Mouse (Mus musculus) MEL (cell line): ENCODE results near the gene Elovl5. TPM values are rescaled to one million over a fixed set of nuclear protein-coding genes. Genes with fewer than 3 reads are reported as not detected.
A peak's percentile ranks its signal among the peaks of the same experiment; 100 is the strongest.

Experiments
- DNase-seq: peaks from one replicate; pipeline ENCODE4 v3.0.0; 2011; ENCODE audit warnings: low read depth, low spot score
- H3K27ac ChIP-seq: 2 replicates; pipeline ENCODE4 v1.5.1; 2012; ENCODE audit warnings: low read depth, mild to moderate bottlenecking, control low read depth, low read length, moderate library complexity; ENCODE audit not compliant: control insufficient read depth
- H3K27me3 ChIP-seq, 2 experiments: fragments of 150-350 bp in 1 of 2; sonication (generic) in 1 of 2; 2 replicates each; pipeline ENCODE4 v1.6.1; 2012; ENCODE audit warnings: low read length in 2 of 2, mild to moderate bottlenecking in 2 of 2, improper control_type of control experiment in 1 of 2, moderate library complexity in 1 of 2; ENCODE audit not compliant: insufficient read depth in 2 of 2, control insufficient read depth in 1 of 2
- H3K36me3 ChIP-seq, 2 experiments: 2 replicates each; pipeline ENCODE4 v1.6.1; 2012 to 2014; ENCODE audit warnings: low read length in 2 of 2, improper control_type of control experiment in 1 of 2, inconsistent platforms in 1 of 2, mild to moderate bottlenecking in 1 of 2; ENCODE audit not compliant: insufficient read depth in 2 of 2, control insufficient read depth in 1 of 2
- H3K4me1 ChIP-seq, 2 experiments: fragments of 150-350 bp in 1 of 2; sonication (generic) in 1 of 2; 2 replicates each; pipeline ENCODE4 v1.6.1; 2012; ENCODE audit warnings: low read length in 2 of 2, improper control_type of control experiment in 1 of 2, mild to moderate bottlenecking in 1 of 2; ENCODE audit not compliant: insufficient read depth in 2 of 2, control insufficient read depth in 1 of 2
- H3K4me3 ChIP-seq, 2 experiments: fragments of 150-350 bp in 1 of 2; sonication (generic) in 1 of 2; 2 replicates each; pipeline ENCODE4 v1.5.1; 2012; ENCODE audit warnings: low read depth in 2 of 2, low read length in 2 of 2, mild to moderate bottlenecking in 2 of 2, moderate library complexity in 2 of 2, control low read depth in 1 of 2, improper control_type of control experiment in 1 of 2; ENCODE audit not compliant: control insufficient read depth in 1 of 2, insufficient read depth in 1 of 2
- H3K79me2 ChIP-seq: 2 replicates; pipeline ENCODE4 v1.6.1; 2012; ENCODE audit warnings: mild to moderate bottlenecking, low read length, moderate library complexity; ENCODE audit not compliant: control insufficient read depth, poor library complexity, insufficient read depth
- H3K9ac ChIP-seq: 2 replicates; pipeline ENCODE4 v1.6.1; 2012; ENCODE audit warnings: low read depth, mild to moderate bottlenecking, control low read depth, low read length, moderate library complexity; ENCODE audit not compliant: control insufficient read depth, poor library complexity, severe bottlenecking
- H3K9me3 ChIP-seq: fragments of 150-350 bp; sonication (generic); replicated peaks from 2 replicates; pipeline ENCODE4 v1.6.1; 2012; ENCODE audit warnings: mild to moderate bottlenecking, low read length, improper control_type of control experiment, moderate library complexity; ENCODE audit not compliant: insufficient read depth
- BHLHE40 ChIP-seq: IDR thresholded peaks from 2 replicates; pipeline ENCODE4 v1.6.1; 2012; ENCODE audit warnings: low read depth, mild to moderate bottlenecking, inconsistent platforms, low read length, improper control_type of control experiment, borderline replicate concordance
- CHD1 ChIP-seq: IDR thresholded peaks from 2 replicates; pipeline ENCODE4 v1.6.1; 2012; ENCODE audit warnings: low read depth, mild to moderate bottlenecking, inconsistent platforms, low read length, improper control_type of control experiment
- CTCF ChIP-seq, 3 experiments: IDR thresholded peaks in 2 of 3; conservative IDR thresholded peaks in 1 of 3; 2 replicates each; pipeline ENCODE4 v1.5.1; 2011 to 2012; ENCODE audit warnings: low read length in 3 of 3, low read depth in 2 of 3, mild to moderate bottlenecking in 2 of 3, improper control_type of control experiment in 1 of 3, inconsistent platforms in 1 of 3, mixed read lengths in 1 of 3, moderate library complexity in 1 of 3; ENCODE audit not compliant: control insufficient read depth in 1 of 3, insufficient read depth in 1 of 3, poor library complexity in 1 of 3, severe bottlenecking in 1 of 3
- E2F4 ChIP-seq: IDR thresholded peaks from 2 replicates; pipeline ENCODE4 v1.6.1; 2011; ENCODE audit warnings: low read depth, low read length, improper control_type of control experiment, borderline replicate concordance
- EP300 ChIP-seq, 2 experiments: IDR thresholded peaks; 2 replicates each; pipeline ENCODE4 v1.6.1; 2011; ENCODE audit warnings: improper control_type of control experiment in 2 of 2, low read length in 2 of 2, low read depth in 1 of 2, mild to moderate bottlenecking in 1 of 2
- HCFC1 ChIP-seq: IDR thresholded peaks from 2 replicates; pipeline ENCODE4 v1.6.1; 2012; ENCODE audit warnings: low read depth, mild to moderate bottlenecking, inconsistent platforms, low read length, improper control_type of control experiment, moderate library complexity
- NRF1 ChIP-seq: IDR thresholded peaks from 2 replicates; pipeline ENCODE4 v1.6.1; 2014; ENCODE audit warnings: low read depth, mild to moderate bottlenecking, inconsistent platforms, low read length, improper control_type of control experiment, moderate library complexity; ENCODE audit not compliant: poor library complexity, insufficient read depth, severe bottlenecking
- RCOR1 ChIP-seq: IDR thresholded peaks from 2 replicates; pipeline ENCODE4 v1.6.1; 2012; ENCODE audit warnings: low read depth, mild to moderate bottlenecking, inconsistent platforms, low read length, improper control_type of control experiment
- SIN3A ChIP-seq: IDR thresholded peaks from 2 replicates; pipeline ENCODE4 v1.6.1; 2012; ENCODE audit warnings: low read length, improper control_type of control experiment, inconsistent platforms
- SMC3 ChIP-seq: IDR thresholded peaks from 2 replicates; pipeline ENCODE4 v1.6.1; 2011; ENCODE audit warnings: low read depth, low read length, improper control_type of control experiment
- TCF12 ChIP-seq: IDR thresholded peaks from 2 replicates; pipeline ENCODE4 v1.6.1; 2014; ENCODE audit warnings: low read depth, mild to moderate bottlenecking, inconsistent platforms, low read length, improper control_type of control experiment, moderate library complexity
- ZNF384 ChIP-seq: IDR thresholded peaks from 2 replicates; pipeline ENCODE4 v1.6.1; 2012; ENCODE audit warnings: low read depth, mild to moderate bottlenecking, inconsistent platforms, low read length, improper control_type of control experiment
- polyA plus RNA-seq, 2 experiments: library from polyadenylated mRNA; stranded (reverse) in 1 of 2; unstranded in 1 of 2; fragments of >175 nt in 1 of 2; fragments of >200 nt in 1 of 2; gene quantifications; 2 replicates each; pipeline versions ENCODE4 v1.2.1 to v1.2.4; 2012; ENCODE audit warnings: low replicate concordance in 2 of 2, low read depth in 1 of 2; ENCODE audit not compliant: insufficient read length in 2 of 2, insufficient read depth in 1 of 2, missing spikeins in 1 of 2
- total RNA-seq: library from RNA; depleted of rRNA; stranded (reverse); fragments of 300-350 nt; gene quantifications from 2 replicates; pipeline ENCODE4 v1.2.3, GENCODE M21; 2012

Elovl5 gene
- total and polyA plus RNA-seq, 3 experiments = 52.3 to 73.0 (median 58.3) TPM

DNA sequence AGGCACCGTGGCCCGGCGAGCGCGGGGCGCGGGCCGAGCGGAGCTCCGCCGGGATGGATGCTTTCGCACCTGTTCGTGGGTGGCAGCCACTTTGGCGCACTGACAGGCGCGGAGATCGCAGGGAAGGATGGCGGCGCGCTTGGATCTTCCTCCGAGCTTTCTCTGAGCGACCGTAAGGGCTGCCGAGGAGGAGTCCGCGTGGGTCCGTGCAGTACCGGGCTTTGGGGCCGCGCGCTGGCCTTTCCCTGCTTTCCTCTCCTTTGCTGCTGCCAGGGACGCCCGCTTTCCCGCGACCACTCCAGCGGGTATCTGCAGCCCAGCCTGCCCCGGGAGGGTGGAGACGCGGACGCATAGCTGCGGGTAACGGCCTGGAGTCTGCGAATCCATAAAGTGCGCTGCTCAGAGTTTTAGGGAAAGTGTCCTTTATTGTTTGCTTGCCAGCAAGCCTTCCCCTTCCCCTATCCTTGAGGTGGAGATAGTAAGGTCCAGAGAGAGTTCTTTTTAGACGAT is 513 bp downstream of the Elovl5 start:
- TF ChIP-seq RCOR1 = 0 out of 2 replicates have a peak, but pooled peaks have one; percentile 5
- TF ChIP-seq HCFC1 = no peak
- TF ChIP-seq SMC3 = no peak
- no peak for TF ChIP-seq CTCF (IDR thresholded peaks at IDR 0.05 in 2 of 3, conservative IDR thresholded peaks at IDR 0.05 in 1 of 3; ENCODE audit: control insufficient read depth in 1 of 3, insufficient read depth in 1 of 3, low read depth in 2 of 3, low read length in 3 of 3, poor library complexity in 1 of 3, severe bottlenecking in 1 of 3)
- TF ChIP-seq CHD1 = 0 out of 2 replicates have a peak, but pooled peaks have one; percentile 14
- no peak for TF ChIP-seq BHLHE40
- Histone ChIP-seq H3K27me3 (no peaks in the 10 kb centered on the region), H3K36me3 (peaks cover 0 to 19% of the 10 kb centered on the region in 2 experiments), H3K79me2 (peaks cover 50% of the 10 kb centered on the region), H3K9me3 (no peaks in the 10 kb centered on the region), H3K4me3 (peak overlapping the region; percentile 85 to 92), H3K9ac (peak overlapping the region; percentile 84), H3K4me1 (peaks cover 0 to 10% of the 10 kb centered on the region in 2 experiments; a peak in 3 of 4 replicates), H3K27ac (peak overlapping the region; percentile 45)
- DNase-seq = peak; percentile 59

DNA sequence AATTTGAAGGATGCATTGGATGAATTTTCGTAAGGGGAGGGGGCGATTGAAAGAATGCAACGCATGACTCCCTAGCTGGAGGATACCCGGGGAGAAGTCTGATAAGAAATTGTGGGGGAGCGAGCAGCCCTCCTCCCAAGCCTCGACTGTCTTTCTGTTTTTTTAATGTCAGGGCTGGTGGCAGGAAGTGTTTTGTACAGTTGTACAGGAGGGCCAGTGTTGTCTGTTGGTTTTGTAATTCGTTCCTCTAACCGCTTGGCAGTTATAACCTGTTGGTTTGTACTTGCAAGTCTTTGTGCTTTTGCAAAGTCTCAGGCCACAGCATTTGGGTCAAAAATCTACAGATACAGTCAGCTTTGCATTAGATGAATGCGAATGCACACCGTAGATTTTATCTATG is 1.0 kb downstream of the Elovl5 start:
- Histone ChIP-seq H3K36me3 (peaks cover 0 to 16% of the 10 kb centered on the region in 2 experiments), H3K9ac (peak overlapping the region; percentile 84), H3K4me1 (peaks cover 0 to 10% of the 10 kb centered on the region in 2 experiments; a peak in 3 of 4 replicates), H3K4me3 (peak overlapping the region; percentile 85 to 92), H3K27me3 (no peaks in the 10 kb centered on the region), H3K27ac (peak overlapping the region; percentile 45), H3K9me3 (no peaks in the 10 kb centered on the region), H3K79me2 (peaks cover 55% of the 10 kb centered on the region)
- no peak for DNase-seq
- TF ChIP-seq E2F4 (no peak), ZNF384 (peak; percentile 16; the same call in 1 of the 2 replicates), SIN3A (peak; percentile 51)

DNA sequence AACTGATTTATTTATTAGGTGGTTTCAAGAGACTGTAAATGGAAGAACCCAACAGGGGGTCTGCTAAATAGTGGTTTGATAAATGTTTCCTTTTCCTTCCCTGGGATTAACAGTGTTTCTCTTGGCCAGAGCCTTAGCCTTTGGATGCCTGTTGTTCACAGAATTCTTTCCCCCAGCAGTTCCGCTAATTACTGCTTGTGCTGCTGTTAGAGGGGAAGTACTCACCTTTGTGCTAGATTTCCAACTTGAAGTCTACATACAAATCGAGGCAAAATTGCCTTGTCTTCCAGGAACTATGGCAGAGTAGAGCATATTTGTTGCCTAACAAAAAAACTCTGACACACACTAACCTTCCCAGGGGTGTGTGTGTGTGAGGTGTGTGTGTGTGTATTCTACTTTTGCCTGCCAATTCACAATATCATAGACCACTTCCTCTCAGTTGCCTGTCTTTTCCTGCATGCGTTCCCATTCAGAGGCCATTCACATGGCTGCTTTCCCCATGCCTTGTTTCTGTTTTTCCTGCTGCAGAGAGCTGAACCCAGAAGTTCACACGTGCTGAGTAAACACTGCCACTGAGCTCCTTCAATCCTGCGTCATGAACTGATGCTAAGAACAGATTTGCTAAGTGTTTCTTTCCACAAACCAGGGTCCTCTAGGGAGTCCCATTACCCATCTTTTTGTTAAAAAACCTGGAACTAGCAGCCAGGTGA is 2.0 kb downstream of the Elovl5 start:
- H3K9ac ChIP-seq = no peak overlapping the region
- no peak for TF ChIP-seq TCF12
- TF ChIP-seq EP300 (IDR thresholded peaks at IDR 0.05; ENCODE audit: low read depth in 1 of 2, low read length in 2 of 2) = no peak
- TF ChIP-seq NRF1 = no peak
- H3K4me3 ChIP-seq = peak overlapping the region in 1 of 2 experiments; percentile 92; a peak in 2 of 4 replicates
- no peak overlapping the region for H3K27ac ChIP-seq
- H3K4me1 ChIP-seq = peaks cover 0 to 10% of the 10 kb centered on the region in 2 experiments; a peak in 3 of 4 replicates
- peaks cover 65% of the 10 kb centered on the region for H3K79me2 ChIP-seq
- H3K36me3 ChIP-seq = peaks cover 0 to 15% of the 10 kb centered on the region in 2 experiments
- no peaks in the 10 kb centered on the region for H3K9me3 ChIP-seq
- DNase-seq = no peak
- no peaks in the 10 kb centered on the region for H3K27me3 ChIP-seq
